Mouse (Mus musculus) stomach, embryonic 15.5 days (tissue): ENCODE data around the gene Uqcc1. TPM values are rescaled to one million over a fixed set of nuclear protein-coding genes. Genes with fewer than 3 reads are reported as not detected.
A peak's percentile ranks its signal among the peaks of the same experiment; 100 is the strongest.
"Not testable (repeated sequence)": the region's sequence is repeated elsewhere in the genome, so short reads cannot be mapped to it uniquely, and the experiment has no call there.

Source experiments
- ATAC-seq: fragments of 200-750 bp; cut with Nextera tagmentation; 2 replicates; pipeline ENCODE4 v1.8.0; 2017; ENCODE audit warnings: low read depth, moderate number of reproducible peaks, moderate TSS enrichment; ENCODE audit not compliant: insufficient read depth, low FRiP score
- H3K27ac ChIP-seq: fragments of 300-500 bp; sonication (generic); 2 replicates; pipeline ENCODE4 v1.5.1; 2015; ENCODE audit warnings: mild to moderate bottlenecking, inconsistent platforms
- H3K27me3 ChIP-seq: fragments of 300-500 bp; sonication (generic); replicated peaks from 2 replicates; pipeline ENCODE4 v1.6.1; 2015; ENCODE audit warnings: inconsistent platforms
- H3K36me3 ChIP-seq: fragments of 300-500 bp; sonication (generic); 2 replicates; pipeline ENCODE4 v1.6.1; 2015; ENCODE audit warnings: inconsistent platforms
- H3K4me1 ChIP-seq: fragments of 300-500 bp; sonication (generic); 2 replicates; pipeline ENCODE4 v1.6.1; 2015; ENCODE audit warnings: inconsistent platforms
- H3K4me2 ChIP-seq: fragments of 300-500 bp; sonication (generic); 2 replicates; pipeline ENCODE4 v1.6.1; 2015; ENCODE audit warnings: mild to moderate bottlenecking, inconsistent platforms
- H3K4me3 ChIP-seq: fragments of 300-500 bp; sonication (generic); replicated peaks from 2 replicates; pipeline ENCODE4 v1.5.1; 2015; ENCODE audit warnings: inconsistent platforms
- H3K9ac ChIP-seq: fragments of 300-500 bp; sonication (generic); 2 replicates; pipeline ENCODE4 v1.6.1; 2015; ENCODE audit warnings: inconsistent platforms
- H3K9me3 ChIP-seq: fragments of 300-500 bp; sonication (generic); 2 replicates; pipeline ENCODE4 v1.6.1; 2016; ENCODE audit warnings: inconsistent platforms
- WGBS: fragments of 180-500 bp; shearing (Covaris S2); methylation state at CpG from one replicate; pipeline ENCODE4 v1.1.7; 2015; 5-methylcytosine and 5-hydroxymethylcytosine counted together
- polyA plus RNA-seq: library from polyadenylated mRNA; unstranded; fragments of >200 nt; fragmentation: Nextera tagmentation; extraction: Ambion mirVana; gene quantifications from 2 replicates; pipeline ENCODE4 v1.2.1, GENCODE M21; 2015

The Uqcc1 gene
- polyA plus RNA-seq, 1 experiment from 2014 or later, result 64.5 TPM

- not testable (repeated sequence) for H3K9me3 ChIP-seq, H3K9ac ChIP-seq, H3K36me3 ChIP-seq, H3K4me2 ChIP-seq, H3K4me3 ChIP-seq, H3K27ac ChIP-seq, H3K4me1 ChIP-seq, H3K27me3 ChIP-seq, ATAC-seq
- 91% methylated on average over 6 of the region's 6 CpGs for WGBS
These were observed 4.9 kb downstream of the Uqcc1 start for GRCm38 (mm10) chr2:155925213-155925612.

DNA sequence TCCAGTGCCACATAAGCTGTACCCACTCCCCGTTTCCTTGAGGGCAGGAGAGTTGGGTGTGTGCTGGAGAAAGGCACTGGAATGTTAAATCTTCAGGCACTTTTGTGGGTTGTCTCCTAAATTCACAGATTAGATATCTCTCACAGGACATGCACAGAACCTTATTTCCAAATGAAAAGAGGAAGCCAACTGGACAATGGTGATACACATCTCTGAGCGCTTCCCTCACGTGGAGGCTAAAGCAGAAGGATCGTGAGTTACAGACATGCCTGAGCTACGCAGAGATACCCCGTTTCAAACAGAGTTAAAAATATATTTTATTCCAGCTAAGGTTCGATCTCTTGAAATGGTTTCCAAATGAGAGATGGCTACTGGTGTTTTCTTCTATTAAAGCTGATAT lies 7.0 kb downstream of the Uqcc1 start:
- H3K4me2 ChIP-seq, result no peak overlapping the region
- WGBS, result 88% methylated on average over 7 of the region's 7 CpGs
- no peak overlapping the region for H3K4me3 ChIP-seq
- H3K9ac ChIP-seq, result no peak overlapping the region
- no peaks in the 10 kb centered on the region for H3K4me1 ChIP-seq
- no peaks in the 10 kb centered on the region for H3K27me3 ChIP-seq
- no peaks in the 10 kb centered on the region for H3K9me3 ChIP-seq
- no peak for ATAC-seq
- H3K27ac ChIP-seq, result no peak overlapping the region
- no peaks in the 10 kb centered on the region for H3K36me3 ChIP-seq

DNA sequence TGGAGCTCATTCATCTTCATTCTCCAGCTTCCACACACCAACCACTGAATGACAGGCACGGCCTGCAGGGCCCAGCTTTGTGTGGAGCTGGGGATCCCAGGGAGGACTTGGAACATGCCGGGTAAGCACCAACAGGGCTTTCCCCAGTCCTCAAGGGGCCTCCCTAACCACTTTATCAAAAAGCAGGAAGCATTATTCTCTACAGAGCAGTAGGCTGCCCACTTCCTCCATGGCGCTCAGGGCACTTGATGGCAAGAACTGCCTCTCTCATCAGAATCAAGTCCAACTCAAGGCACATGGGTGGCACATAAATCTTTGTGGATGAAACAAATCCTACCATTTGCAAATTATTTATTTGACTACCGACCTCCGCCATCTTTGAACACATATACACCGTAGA lies 15.4 kb downstream of the Uqcc1 start:
- H3K27ac ChIP-seq, result no peak overlapping the region
- no peak for ATAC-seq
- H3K4me2 ChIP-seq, result no peak overlapping the region
- H3K36me3 ChIP-seq, result peaks cover 17% of the 10 kb centered on the region
- no peaks in the 10 kb centered on the region for H3K27me3 ChIP-seq
- no peaks in the 10 kb centered on the region for H3K9me3 ChIP-seq
- H3K4me3 ChIP-seq, result no peak overlapping the region
- 84% methylated on average over 6 of the region's 6 CpGs for WGBS
- H3K4me1 ChIP-seq, result no peaks in the 10 kb centered on the region
- H3K9ac ChIP-seq, result no peak overlapping the region

DNA sequence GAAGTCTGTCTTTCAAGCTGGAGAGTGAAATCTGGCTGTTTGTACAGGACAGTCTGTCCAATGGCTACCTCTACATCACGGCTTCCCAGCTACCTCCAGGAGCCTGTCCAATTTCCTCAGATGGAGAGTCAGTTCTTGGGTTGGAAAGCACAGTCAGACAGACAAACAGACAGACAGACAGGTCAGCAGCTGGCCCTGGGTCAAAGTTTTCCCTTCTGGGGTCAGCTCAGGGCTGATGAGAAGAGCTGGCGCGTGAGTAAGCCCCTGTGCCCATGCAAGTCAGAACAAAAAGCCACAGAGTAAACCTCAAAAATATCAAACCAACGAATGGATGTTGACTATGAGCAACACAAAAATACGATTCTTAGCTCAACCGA lies 26.5 kb downstream of the Uqcc1 start:
- Histone ChIP-seq H3K4me3 (no peak overlapping the region), H3K4me2 (no peak overlapping the region), H3K27me3 (no peaks in the 10 kb centered on the region), H3K9ac (no peak overlapping the region), H3K36me3 (peaks cover 13% of the 10 kb centered on the region), H3K4me1 (no peaks in the 10 kb centered on the region), H3K9me3 (no peaks in the 10 kb centered on the region), H3K27ac (no peak overlapping the region)
- no peak for ATAC-seq
- 87% methylated on average over 6 of the region's 6 CpGs for WGBS

DNA sequence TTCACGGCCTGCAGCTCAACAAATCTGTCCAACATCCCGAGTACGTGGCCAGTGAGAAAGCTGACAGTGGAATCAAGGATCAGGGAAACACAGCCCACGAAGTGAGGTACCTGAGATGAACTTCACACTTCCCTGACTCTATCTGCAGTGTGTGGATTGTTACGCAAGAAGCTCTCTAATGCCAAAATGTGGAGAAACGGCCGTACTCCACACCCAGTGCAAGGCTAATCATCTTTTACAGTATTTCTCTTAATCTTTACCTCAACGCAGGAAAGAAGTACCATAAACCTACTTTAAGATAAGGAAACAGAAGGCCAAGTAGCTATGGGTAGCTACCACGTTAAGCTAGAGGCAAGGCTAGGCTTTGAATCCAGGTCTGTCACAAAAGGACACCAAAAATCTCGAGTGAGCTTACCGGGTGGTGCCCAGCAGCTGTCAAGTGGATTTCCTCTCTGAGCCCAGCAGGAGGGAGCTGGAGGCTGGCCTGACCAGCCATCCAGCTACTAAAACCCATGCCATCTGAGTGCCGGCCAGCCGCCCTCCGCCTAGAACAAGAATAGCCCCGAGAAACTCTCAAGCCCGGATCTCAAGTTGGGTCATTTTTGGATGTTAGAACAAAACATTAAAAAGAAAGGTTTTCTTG lies 27.0 kb downstream of the Uqcc1 start:
- WGBS, result 89% methylated on average over 16 of the region's 16 CpGs
- no peak overlapping the region for H3K4me2 ChIP-seq
- no peak overlapping the region for H3K4me3 ChIP-seq
- H3K27ac ChIP-seq, result no peak overlapping the region
- no peaks in the 10 kb centered on the region for H3K27me3 ChIP-seq
- H3K9me3 ChIP-seq, result no peaks in the 10 kb centered on the region
- ATAC-seq, result no peak
- H3K36me3 ChIP-seq, result peaks cover 16% of the 10 kb centered on the region
- H3K9ac ChIP-seq, result no peak overlapping the region
- H3K4me1 ChIP-seq, result no peaks in the 10 kb centered on the region

- 0 out of 2 replicates have a peak overlapping the region, but pooled peaks have one; percentile 6 for H3K27ac ChIP-seq
- H3K4me2 ChIP-seq, result no peak overlapping the region
- no peaks in the 10 kb centered on the region for H3K27me3 ChIP-seq
- H3K36me3 ChIP-seq, result peaks cover 8% of the 10 kb centered on the region; the same call in 1 of the 2 replicates
- no peak overlapping the region for H3K9ac ChIP-seq
- ATAC-seq, result 0 out of 2 replicates have a peak, but pooled peaks have one; percentile 22
- 72% methylated on average over 16 of the region's 16 CpGs for WGBS
- H3K4me1 ChIP-seq, result no peaks in the 10 kb centered on the region
- H3K9me3 ChIP-seq, result no peaks in the 10 kb centered on the region
- no peak overlapping the region for H3K4me3 ChIP-seq
These were observed 34.9 kb downstream of the Uqcc1 start for GRCm38 (mm10) chr2:155895046-155895735.

GRCm38 (mm10) chr2:155894307-155895045 lies 35.6 kb downstream of the Uqcc1 start:
- WGBS, result 72% methylated on average over 13 of the region's 13 CpGs
- no peak overlapping the region for H3K9ac ChIP-seq
- peaks cover 8% of the 10 kb centered on the region; the same call in 1 of the 2 replicates for H3K36me3 ChIP-seq
- H3K27ac ChIP-seq, result peak overlapping the region; percentile 22; the same call in 1 of the 2 replicates
- no peak overlapping the region for H3K4me3 ChIP-seq
- H3K27me3 ChIP-seq, result no peaks in the 10 kb centered on the region
- no peak for ATAC-seq
- no peaks in the 10 kb centered on the region for H3K4me1 ChIP-seq
- H3K4me2 ChIP-seq, result no peak overlapping the region
- H3K9me3 ChIP-seq, result no peaks in the 10 kb centered on the region

GRCm38 (mm10) chr2:155886776-155887175 lies 43.3 kb downstream of the Uqcc1 start:
- peaks cover 21% of the 10 kb centered on the region for H3K36me3 ChIP-seq
- no peak overlapping the region for H3K4me3 ChIP-seq
- H3K9me3 ChIP-seq, result no peaks in the 10 kb centered on the region
- H3K4me1 ChIP-seq, result no peaks in the 10 kb centered on the region
- no peak overlapping the region for H3K27ac ChIP-seq
- no peaks in the 10 kb centered on the region for H3K27me3 ChIP-seq
- H3K9ac ChIP-seq, result no peak overlapping the region
- ATAC-seq, result no peak
- WGBS, result 93% methylated on average over 12 of the region's 12 CpGs
- H3K4me2 ChIP-seq, result no peak overlapping the region

DNA sequence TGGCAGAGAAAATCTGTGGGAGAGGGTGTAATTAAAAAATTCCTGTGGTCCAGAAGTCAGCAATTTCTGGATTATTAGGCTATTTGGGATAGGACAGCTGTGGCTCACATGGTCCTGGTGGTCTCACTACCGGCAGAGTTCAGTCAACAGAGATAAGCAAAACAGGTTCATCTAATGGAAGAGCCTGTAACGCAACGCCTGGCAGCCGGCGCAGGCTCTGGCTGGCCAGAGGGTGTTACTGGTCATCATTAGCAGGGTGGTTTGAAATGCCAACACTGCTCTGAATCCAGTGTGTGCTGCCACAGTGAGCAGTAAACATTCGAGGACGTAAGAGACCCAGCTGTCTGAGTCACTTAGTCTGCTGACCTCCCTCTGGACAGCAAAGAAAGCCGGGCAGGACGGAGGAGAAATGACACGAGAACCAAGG lies 44.8 kb downstream of the Uqcc1 start:
- Histone ChIP-seq H3K36me3 (peaks cover 21% of the 10 kb centered on the region), H3K27ac (no peak overlapping the region), H3K9me3 (no peaks in the 10 kb centered on the region), H3K9ac (no peak overlapping the region), H3K4me3 (no peak overlapping the region), H3K27me3 (no peaks in the 10 kb centered on the region), H3K4me1 (no peaks in the 10 kb centered on the region), H3K4me2 (no peak overlapping the region)
- 78% methylated on average over 10 of the region's 10 CpGs for WGBS
- ATAC-seq, result no peak

DNA sequence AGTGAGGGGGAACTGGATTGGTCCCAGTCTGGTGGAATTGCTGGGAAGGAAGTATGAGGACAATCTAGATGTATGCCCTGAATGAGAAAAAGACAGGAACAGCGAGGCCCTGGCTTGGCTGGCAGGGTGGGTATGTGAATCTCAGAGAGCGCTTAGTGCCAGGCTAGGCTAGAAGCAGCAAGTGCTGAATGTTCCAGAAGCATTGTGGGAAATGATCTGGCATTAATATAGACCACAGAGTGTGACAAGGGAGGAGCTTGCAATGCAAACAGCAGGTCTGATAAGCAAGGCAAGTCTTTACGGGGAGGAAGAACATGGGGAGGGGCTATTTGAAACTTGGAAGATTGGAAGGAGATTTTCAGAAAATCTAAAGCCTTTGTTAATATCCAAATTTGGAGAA lies 48.0 kb downstream of the Uqcc1 start:
- Histone ChIP-seq H3K27ac (peak overlapping the region; percentile 35; the same call in 1 of the 2 replicates), H3K27me3 (no peaks in the 10 kb centered on the region), H3K4me3 (no peak overlapping the region), H3K36me3 (peaks cover 14% of the 10 kb centered on the region), H3K9ac (no peak overlapping the region), H3K4me2 (no peak overlapping the region), H3K9me3 (no peaks in the 10 kb centered on the region), H3K4me1 (no peaks in the 10 kb centered on the region)
- ATAC-seq, result peak; percentile 58; the same call in 1 of the 2 replicates
- WGBS, result 72% methylated on average over 3 of the region's 3 CpGs

DNA sequence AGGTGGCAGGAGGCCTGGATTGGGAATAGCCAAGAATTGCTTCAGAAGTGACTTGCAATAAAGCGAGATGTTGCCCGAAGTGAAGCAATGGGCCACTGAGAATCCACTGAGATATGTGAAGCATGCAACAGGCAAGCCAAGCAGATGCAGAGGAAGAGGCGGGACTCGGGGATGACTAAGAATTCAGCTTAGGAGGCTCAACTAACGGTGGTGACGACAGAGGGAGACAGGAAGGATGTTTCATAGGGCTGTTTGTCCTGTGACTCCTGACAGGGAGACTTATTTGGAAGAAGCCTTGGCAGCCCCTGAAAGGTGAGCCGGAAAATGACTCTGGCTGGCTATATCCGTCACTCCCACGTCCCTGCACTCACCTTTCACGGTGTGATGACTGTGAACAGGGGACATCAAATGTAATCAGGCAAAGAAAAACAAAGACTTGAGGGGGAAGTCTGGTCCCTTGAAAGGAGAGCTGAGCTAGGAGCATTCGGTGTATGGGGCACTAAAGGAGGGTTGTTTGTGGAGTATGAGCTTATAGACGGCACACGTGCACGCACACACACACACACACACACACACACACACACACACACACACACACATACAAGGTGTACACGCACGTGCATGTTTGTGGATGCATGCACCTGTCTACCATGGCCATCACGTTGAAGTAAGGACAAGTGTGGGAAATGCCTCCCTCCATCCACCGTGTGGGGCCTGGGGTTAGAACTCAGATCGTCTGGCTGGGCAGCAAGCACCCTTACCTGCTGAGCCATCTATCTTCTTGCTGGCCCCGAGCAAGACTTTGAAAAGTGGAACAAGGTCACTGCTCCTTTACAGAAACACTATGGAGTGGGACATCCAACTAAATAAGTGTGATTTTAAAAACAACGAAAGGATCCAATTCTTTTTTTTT lies 50.9 kb downstream of the Uqcc1 start:
- no peak for ATAC-seq
- no peaks in the 10 kb centered on the region; the same call in 1 of the 2 replicates for H3K36me3 ChIP-seq
- H3K4me1 ChIP-seq, result no peaks in the 10 kb centered on the region
- H3K27ac ChIP-seq, result no peak overlapping the region
- no peak overlapping the region for H3K4me3 ChIP-seq
- H3K9ac ChIP-seq, result no peak overlapping the region
- 80% methylated on average over 21 of the region's 21 CpGs for WGBS
- no peaks in the 10 kb centered on the region for H3K9me3 ChIP-seq
- H3K27me3 ChIP-seq, result no peaks in the 10 kb centered on the region
- no peak overlapping the region for H3K4me2 ChIP-seq
